Mouse (Mus musculus) small intestine, adult 2 months (tissue): ENCODE data around the gene Sclt1. TPM values are rescaled to one million over a fixed set of nuclear protein-coding genes. Genes with fewer than 3 reads are reported as not detected.

Experiments used
- H3K27ac ChIP-seq: fragments of 200-500 bp; 2 replicates; pipeline ENCODE4 v1.5.1; 2012; ENCODE audit warnings: low read depth, low read length, control low read depth, inconsistent platforms; ENCODE audit not compliant: insufficient read depth
- H3K27me3 ChIP-seq: fragments of 200-500 bp; 2 replicates; pipeline ENCODE4 v1.6.1; 2012; ENCODE audit warnings: mild to moderate bottlenecking, moderate library complexity, low read length, inconsistent platforms; ENCODE audit not compliant: control insufficient read depth, insufficient read depth
- H3K36me3 ChIP-seq: fragments of 200-500 bp; 2 replicates; pipeline ENCODE4 v1.6.1; 2012; ENCODE audit warnings: mild to moderate bottlenecking, low read length, control low read depth, inconsistent platforms; ENCODE audit not compliant: control insufficient read depth, insufficient read depth
- H3K4me1 ChIP-seq: fragments of 200-500 bp; 2 replicates; pipeline ENCODE4 v1.6.1; 2012; ENCODE audit warnings: low read length, inconsistent platforms, mixed read lengths; ENCODE audit not compliant: control insufficient read depth, insufficient read depth, insufficient read length
- H3K4me3 ChIP-seq: fragments of 200-500 bp; 2 replicates; pipeline ENCODE4 v1.5.1; 2012; ENCODE audit warnings: low read depth, mild to moderate bottlenecking, control low read depth, inconsistent platforms, low read length, moderate library complexity
- CTCF ChIP-seq: fragments of 200-500 bp; IDR thresholded peaks from 2 replicates; pipeline ENCODE4 v1.5.1; 2012; ENCODE audit warnings: low read depth, mild to moderate bottlenecking, control low read depth, inconsistent platforms, low read length, moderate library complexity, mixed read lengths; ENCODE audit not compliant: insufficient replicate concordance, insufficient read length; ENCODE audit errors: extremely low read depth
- POLR2A ChIP-seq: fragments of 200-500 bp; IDR thresholded peaks from 2 replicates; pipeline ENCODE4 v1.6.1; 2012; ENCODE audit warnings: low read depth, mild to moderate bottlenecking, control low read depth, inconsistent platforms, low read length, moderate library complexity
- WGBS: fragments of 180-500 bp; shearing (Covaris S2); methylation state at CpG from one replicate; pipeline ENCODE4 v1.1.7; 2018; 5-methylcytosine and 5-hydroxymethylcytosine counted together
- polyA plus RNA-seq: library from polyadenylated mRNA; depleted of rRNA; stranded (reverse); fragments of >200 nt; gene quantifications from 2 replicates; pipeline ENCODE4 v1.2.3, GENCODE M21; 2012; rRNA removed

Gene Sclt1
- polyA plus RNA-seq, 1 experiment: 3.0 TPM

GRCm38 (mm10) chr3:41579873-41580272 lies 162.4 kb downstream of the Sclt1 start:
- WGBS: 48% methylated on average over 4 of the region's 4 CpGs
- no peak overlapping the region for H3K4me3 ChIP-seq
- no peak for TF ChIP-seq CTCF
- TF ChIP-seq POLR2A: no peak
- peaks cover 41% of the 10 kb centered on the region for H3K4me1 ChIP-seq
- H3K27ac ChIP-seq: no peak overlapping the region
- no peaks in the 10 kb centered on the region for H3K27me3 ChIP-seq
- no peaks in the 10 kb centered on the region for H3K36me3 ChIP-seq

- 84% methylated on average over 2 of the region's 2 CpGs for WGBS
Observed at GRCm38 (mm10) chr3:41577240-41577639, 165.1 kb downstream of the Sclt1 start.

More at GRCm38 (mm10) chr3:41577240-41577639, 165.1 kb downstream of the Sclt1 start:
- Histone ChIP-seq H3K27me3 (no peaks in the 10 kb centered on the region), H3K36me3 (no peaks in the 10 kb centered on the region), H3K4me1 (peaks cover 37% of the 10 kb centered on the region), H3K27ac (no peak overlapping the region), H3K4me3 (no peak overlapping the region)
- TF ChIP-seq POLR2A (no peak), CTCF (no peak)

Other genes with a start within 250 kb of the Sclt1 start
- gene Jade1, start 186.8 kb downstream of the Sclt1 start, polyA plus RNA-seq: 8.1 and 18.5 TPM in 2 replicates
- gene D3Ertd751e, start 97 bp upstream of the Sclt1 start, polyA plus RNA-seq: 0.13 and 0.22 TPM in 2 replicates